In the genomic region with DNA sequence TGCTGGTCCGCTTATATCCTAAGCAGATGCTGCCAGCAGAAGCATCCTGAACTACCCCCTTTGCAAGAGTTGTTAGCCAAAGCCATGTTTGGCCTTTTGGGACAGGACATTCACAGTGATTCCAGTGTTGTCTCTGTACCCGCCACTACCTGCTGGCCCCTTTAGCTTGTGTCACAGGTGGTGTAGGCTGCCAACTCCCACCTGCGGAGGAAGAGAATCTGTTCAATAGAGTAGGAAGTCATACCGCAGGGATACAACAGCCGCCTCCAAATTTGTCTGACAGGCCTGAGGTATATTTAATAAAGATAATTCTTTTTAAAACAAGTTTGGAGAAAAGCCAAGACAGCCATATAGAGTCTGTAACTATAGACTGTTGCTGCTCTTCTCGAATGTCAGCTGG, we compare ENCODE assay signal across 20 mouse cellular contexts. TPM values are rescaled to one million over a fixed set of nuclear protein-coding genes. Genes with fewer than 3 reads are reported as not detected.
"Had no signal": no experiment of that assay in that cellular context is flagged by ENCODE, and none has a peak within 500 bp of the region (broad histone marks: within the 10 kb centered on the region; RNA-seq: fewer than 3 reads in every experiment).

No protein-coding gene starts in this region.

- H3K4me2 ChIP-seq: kidney, embryonic 15.5 days; liver, embryonic 13.5 days; midbrain, embryonic 11.5 days had no signal

- H3K27me3 ChIP-seq: kidney, embryonic 15.5 days; liver, embryonic 13.5 days had no signal

- H3K9me3 ChIP-seq: kidney, embryonic 15.5 days; liver, embryonic 13.5 days had no signal

- H3K4me1 ChIP-seq: kidney, embryonic 15.5 days; liver, embryonic 13.5 days had no signal

- H3K4me3 ChIP-seq: kidney, embryonic 15.5 days; liver, embryonic 13.5 days had no signal

- H3K9ac ChIP-seq: kidney, embryonic 15.5 days; liver, embryonic 13.5 days had no signal

- DNase-seq: kidney, postnatal 10 days; kidney, postnatal 4 days; liver, embryonic 13.5 days; lung, adult 2 months; lung, postnatal 14 days; lung, postnatal 4 days; midbrain, embryonic 14.5 days; thymus, adult 2 months; thymus, postnatal 14 days; thymus, postnatal 4 days had no signal

- H3K36me3 ChIP-seq: kidney, embryonic 15.5 days; liver, embryonic 13.5 days had no signal

- H3K27ac ChIP-seq: kidney, embryonic 15.5 days; liver, embryonic 13.5 days; stomach, postnatal 0 days had no signal

RNA-seq across cellular contexts. Expression of a gene that starts 45.5 kb away (rescaled TPM):
- polyA plus RNA-seq: kidney, embryonic 15.5 days; limb, embryonic 11.5 days; limb, embryonic 14.5 days; liver, adult 2 months; liver, embryonic 13.5 days; liver, embryonic 16.5 days; lung, adult 2 months; lung, embryonic 16.5 days; midbrain, embryonic 11.5 days; neural tube, embryonic 11.5 days; stomach, embryonic 14.5 days; stomach, postnatal 0 days had no signal
